12 mouse cellular contexts compared by ENCODE assay signal in the genomic region with DNA sequence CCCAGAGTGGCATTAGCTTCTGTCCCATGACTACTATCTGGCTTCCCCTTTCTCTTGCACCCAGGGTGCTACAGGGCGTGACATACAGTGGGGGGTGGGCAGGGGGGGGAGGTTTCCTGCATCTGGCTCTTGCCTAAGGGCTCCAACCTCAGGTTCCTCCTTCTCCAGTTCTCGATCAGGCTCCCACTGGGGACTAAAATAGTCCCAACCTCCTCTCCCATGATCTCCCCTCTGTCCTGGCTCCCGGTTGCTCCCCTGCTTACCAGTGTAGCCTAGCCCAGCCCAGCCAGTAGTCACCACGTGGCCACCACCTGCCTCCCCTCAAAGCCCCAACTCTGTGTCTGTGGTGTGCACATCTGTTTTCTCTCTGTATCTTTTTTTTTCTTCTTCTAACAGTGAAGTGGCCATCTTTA. TPM values are rescaled to one million over a fixed set of nuclear protein-coding genes. Genes with fewer than 3 reads are reported as not detected.
DNase-seq lines count a peak whose midpoint lies in the region; ATAC-seq and TF ChIP-seq lines count a peak whose summit lies in the region.
"Had no signal": no experiment of that assay in that cellular context is flagged by ENCODE, and none has a peak within 500 bp of the region (broad histone marks: within the 10 kb centered on the region; RNA-seq: fewer than 3 reads in every experiment).

No protein-coding gene starts in this region.

- no peak for TF ChIP-seq CTCF in CH12.LX (conservative IDR thresholded peaks at IDR 0.05 in 1 of 2, IDR thresholded peaks at IDR 0.05 in 1 of 2; ENCODE audit: low read depth in 2 of 2, low read length in 2 of 2)

- no peak overlapping the region for H3K9ac ChIP-seq in CH12.LX (ENCODE audit: insufficient read depth, low read depth)
- H3K9ac ChIP-seq in liver, embryonic 15.5 days: no peak overlapping the region
- H3K9ac ChIP-seq: lung, embryonic 14.5 days had no signal

- H3K9me3 ChIP-seq in CH12.LX (replicated peaks; ENCODE audit: low read length): peaks cover 2% of the 10 kb centered on the region
- no peaks in the 10 kb centered on the region for H3K9me3 ChIP-seq in liver, embryonic 15.5 days (replicated peaks)

- ATAC-seq in liver, embryonic 15.5 days (ENCODE audit: insufficient read depth): peak; percentile 58

- in situ Hi-C loops in CH12.LX (cut with MboI; ENCODE audit: low pct_ligation_motif_present, low pct_unique_long_range_greater_than_20kb, low sequenced_read_pairs): no loop called here

- no peak; the same call in 1 of the 2 replicates for TF ChIP-seq POLR2A in CH12.LX (IDR thresholded peaks at IDR 0.05; ENCODE audit: low read depth, low read length)

- no peaks in the 10 kb centered on the region for H3K79me2 ChIP-seq in CH12.LX (replicated peaks; ENCODE audit: control insufficient read depth, extremely low read depth, insufficient read depth, poor library complexity, severe bottlenecking)

- peaks cover 17 to 72% of the 10 kb centered on the region in 2 experiments for H3K4me1 ChIP-seq in CH12.LX (ENCODE audit: control insufficient read depth in 1 of 2, insufficient read depth in 2 of 2)
- H3K4me1 ChIP-seq in liver, embryonic 15.5 days (replicated peaks): peaks cover 10% of the 10 kb centered on the region; the same call in 1 of the 2 replicates

- no peak overlapping the region for H3K4me2 ChIP-seq in CH12.LX (ENCODE audit: insufficient read depth, low read depth, poor library complexity, severe bottlenecking)
- peak overlapping the region; percentile 10; the same call in 1 of the 2 replicates for H3K4me2 ChIP-seq in liver, embryonic 15.5 days
- H3K4me2 ChIP-seq: lung, embryonic 14.5 days had no signal

- intact Hi-C loops in gastrocnemius, postnatal 36 days (cut with DNase I): no loop called here
- intact Hi-C loops in left cerebral cortex, postnatal 10 days (cut with DNase I): no loop called here

- no peak for TF ChIP-seq RAD21 in CH12.LX (IDR thresholded peaks at IDR 0.05; ENCODE audit: low read depth, low read length)

- peaks cover 0 to 1% of the 10 kb centered on the region in 2 experiments for H3K36me3 ChIP-seq in CH12.LX (replicated peaks in 1 of 2; ENCODE audit: control insufficient read depth in 1 of 2, insufficient read depth in 1 of 2, low read length in 1 of 2)
- no peaks in the 10 kb centered on the region for H3K36me3 ChIP-seq in liver, embryonic 15.5 days (replicated peaks)

- no peak overlapping the region for H3K4me3 ChIP-seq in CH12.LX (replicated peaks in 1 of 3; ENCODE audit: low read depth in 2 of 3, low read length in 2 of 3, poor library complexity in 1 of 3)
- no peak overlapping the region for H3K4me3 ChIP-seq in liver, embryonic 15.5 days (replicated peaks)

- WGBS in liver, embryonic 15.5 days (ENCODE audit: insufficient replicate concordance): 5% methylated on average over 4 of the region's 4 CpGs

- dilution Hi-C loops in CH12.LX (cut with MboI; ENCODE audit: extremely low pct_ligation_motif_present, extremely low pct_unique_long_range_greater_than_20kb, low sequenced_read_pairs): no loop called here

- peak; percentile 91 for DNase-seq in A20 (ENCODE audit: low read depth, low spot score)
- peak; percentile 70 for DNase-seq in CH12.LX (ENCODE audit: extremely low read depth)
- DNase-seq in spleen, postnatal 4 days (ENCODE audit: low spot score in 2 of 2): peak; percentile 46 to 75
- DNase-seq in gastrocnemius, postnatal 36 days: no peak
- no peak for DNase-seq in left cerebral cortex, postnatal 10 days (ENCODE audit: extremely low spot score in 1 of 2, low spot score in 2 of 2)
- no peak for DNase-seq in left cerebral cortex, adult 18-20 months (ENCODE audit: low spot score in 2 of 2)
- DNase-seq: adrenal gland, postnatal 25 days; cerebellum, postnatal 14 days; lung, embryonic 14.5 days had no signal

- no peak overlapping the region for H3K27ac ChIP-seq in CH12.LX (ENCODE audit: insufficient read depth, low read depth)
- peak overlapping the region; percentile 73 for H3K27ac ChIP-seq in liver, embryonic 15.5 days (replicated peaks)

- no peak for TF ChIP-seq EP300 in CH12.LX (IDR thresholded peaks at IDR 0.05; ENCODE audit: low read length)

- H3K27me3 ChIP-seq in CH12.LX (replicated peaks): no peaks in the 10 kb centered on the region
- no peaks in the 10 kb centered on the region for H3K27me3 ChIP-seq in liver, embryonic 15.5 days

TF ChIP-seq in CH12.LX, 34 proteins besides CTCF, POLR2A, EP300 and RAD21:
- TF ChIP-seq USF2 (conservative IDR thresholded peaks at IDR 0.05; ENCODE audit: low read depth, low read length): peak; percentile 25
- no peak for TF ChIP-seq POLR2AphosphoS2 (IDR thresholded peaks at IDR 0.05; ENCODE audit: low read depth, low read length)
- no peak for TF ChIP-seq ZKSCAN1 (IDR thresholded peaks at IDR 0.05; ENCODE audit: borderline replicate concordance, low read depth, low read length)
- peak; percentile 42; the same call in 1 of the 2 replicates for TF ChIP-seq MXI1 (IDR thresholded peaks at IDR 0.05; ENCODE audit: low read depth, low read length)
- TF ChIP-seq MAX (IDR thresholded peaks at IDR 0.05; ENCODE audit: low read length): peak; percentile 89
- peak; percentile 67 for TF ChIP-seq ZNF384 (IDR thresholded peaks at IDR 0.05; ENCODE audit: low read depth, low read length)
- peak; percentile 58; the same call in 1 of the 2 replicates for TF ChIP-seq TCF12 (IDR thresholded peaks at IDR 0.05; ENCODE audit: low read depth, low read length)
- peak; percentile 47; the same call in 1 of the 2 replicates for TF ChIP-seq USF1 (IDR thresholded peaks at IDR 0.05; ENCODE audit: low read depth, low read length)
- TF ChIP-seq TBP (conservative IDR thresholded peaks at IDR 0.05; ENCODE audit: low read depth, low read length): 0 out of 2 replicates have a peak, but pooled peaks have one; percentile 32
- peak; percentile 74; the same call in 1 of the 2 replicates for TF ChIP-seq MYC (IDR thresholded peaks at IDR 0.05; ENCODE audit: low read depth, low read length)

RNA-seq across cellular contexts. Expression of a gene that starts 0.8 kb away (rescaled TPM):
- 4.2 and 5.0 TPM in 2 replicates for total RNA-seq in CH12.LX (2012; rRNA removed)
- total RNA-seq in CH12.LX (2014; rRNA removed): 9.4 and 13.0 TPM in 2 replicates
- polyA plus RNA-seq in CH12.LX (2012; ENCODE audit: insufficient read length, low read depth): 14.3 and 18.9 TPM in 2 replicates
- 146 and 160 TPM in 2 replicates for polyA plus RNA-seq in liver, embryonic 15.5 days (2015; fragmentation: Nextera tagmentation; extraction: Ambion mirVana)
- total RNA-seq in gastrocnemius, postnatal 36 days (2021): 1 to 10 TPM; 2.9 to 5.7 TPM
- 10 to 100 TPM; 20.8 to 20.9 TPM for total RNA-seq in left cerebral cortex, postnatal 10 days (2021)
- total RNA-seq in left cerebral cortex, adult 18-20 months (2021): 10 to 100 TPM; 29.8 to 30.7 TPM

RNA-seq across cellular contexts. Expression of a gene that starts 6.9 kb away (rescaled TPM):
- total RNA-seq in CH12.LX (2012; rRNA removed): 8.0 and 11.9 TPM in 2 replicates
- 6.3 and 11.8 TPM in 2 replicates for total RNA-seq in CH12.LX (2014; rRNA removed)
- 11.8 and 11.9 TPM in 2 replicates for polyA plus RNA-seq in CH12.LX (2012; ENCODE audit: insufficient read length, low read depth)
- polyA plus RNA-seq in liver, embryonic 15.5 days (2015; fragmentation: Nextera tagmentation; extraction: Ambion mirVana): 6.7 and 7.0 TPM in 2 replicates
- total RNA-seq in gastrocnemius, postnatal 36 days (2021): under 1 TPM in 1 of 2 experiments, not detected in 1; 0.86 TPM
- 1 to 10 TPM in 1 of 2 experiments, not detected in 1; 1.1 TPM for total RNA-seq in left cerebral cortex, postnatal 10 days (2021)
- total RNA-seq in left cerebral cortex, adult 18-20 months (2021): 1 to 10 TPM in 1 of 2 experiments, not detected in 1; 1.8 TPM

RNA-seq across cellular contexts. Expression of a gene that starts 8.8 kb away (rescaled TPM):
- total RNA-seq in CH12.LX (2012; rRNA removed) (133 and 161 TPM in 2 replicates), CH12.LX (2014; rRNA removed) (131 and 144 TPM in 2 replicates)
- polyA plus RNA-seq in CH12.LX (2012; ENCODE audit: insufficient read length, low read depth): 175 and 197 TPM in 2 replicates
- polyA plus RNA-seq in liver, embryonic 15.5 days (2015; fragmentation: Nextera tagmentation; extraction: Ambion mirVana): 1.6 and 1.8 TPM in 2 replicates
- under 1 TPM; 0.12 to 0.20 TPM for total RNA-seq in gastrocnemius, postnatal 36 days (2021)
- 1 to 10 TPM; 2.7 to 3.6 TPM for total RNA-seq in left cerebral cortex, postnatal 10 days (2021)
- 1 to 10 TPM; 3.9 to 4.1 TPM for total RNA-seq in left cerebral cortex, adult 18-20 months (2021)

RNA-seq across cellular contexts. Expression of a gene that starts 32.6 kb away (rescaled TPM):
- total RNA-seq in CH12.LX (2012; rRNA removed) (0.34 and 0.93 TPM in 2 replicates), CH12.LX (2014; rRNA removed) (not detected in 2 replicates)
- polyA plus RNA-seq in CH12.LX (2012; ENCODE audit: insufficient read length, low read depth): 0.10 TPM in 1 of 2 replicates, not detected in the other
- 5.3 and 6.2 TPM in 2 replicates for polyA plus RNA-seq in liver, embryonic 15.5 days (2015; fragmentation: Nextera tagmentation; extraction: Ambion mirVana)
- total RNA-seq in gastrocnemius, postnatal 36 days (2021): 1 to 10 TPM in 1 of 2 experiments, under 1 TPM in 1; 0.62 to 1.0 TPM
- total RNA-seq in left cerebral cortex, postnatal 10 days (2021): 100 to 1,000 TPM; 937 to 959 TPM
- total RNA-seq in left cerebral cortex, adult 18-20 months (2021): 1,000 to 10,000 TPM; 1,233 to 1,333 TPM

RNA-seq across cellular contexts. Expression of a gene that starts 44.7 kb away (rescaled TPM):
- total RNA-seq in CH12.LX (2012; rRNA removed) (not detected in 2 replicates), CH12.LX (2014; rRNA removed) (not detected in 2 replicates)
- not detected in 2 replicates for polyA plus RNA-seq in CH12.LX (2012; ENCODE audit: insufficient read length, low read depth)
- 0.03 and 0.37 TPM in 2 replicates for polyA plus RNA-seq in liver, embryonic 15.5 days (2015; fragmentation: Nextera tagmentation; extraction: Ambion mirVana)
- total RNA-seq in gastrocnemius, postnatal 36 days (2021): not detected
- total RNA-seq in left cerebral cortex, postnatal 10 days (2021): 1 to 10 TPM; 1.2 to 4.9 TPM
- 1 to 10 TPM; 8.2 to 8.3 TPM for total RNA-seq in left cerebral cortex, adult 18-20 months (2021)
- total RNA-seq: adrenal gland, postnatal 25 days had no signal
- polyA plus RNA-seq: gonadal fat pad, adult 2 months; lung, embryonic 14.5 days; urinary bladder, adult 2 months had no signal

Comparison
In these comparisons a context has a peak if more than half of its experiments do, and no peak if none do; other contexts are left out.
1. DNase-seq: peak in A20 (single experiment), CH12.LX (single experiment) and spleen, postnatal 4 days (2 of 2); none in gastrocnemius, postnatal 36 days (0 of 2), left cerebral cortex, postnatal 10 days (0 of 2) and left cerebral cortex, adult 18-20 months (0 of 2).
2. RNA of a gene that starts 8.8 kb away (total RNA-seq): 131 to 161 TPM in CH12.LX; 3.9 to 4.1 TPM in left cerebral cortex, adult 18-20 months, 2.7 to 3.6 TPM in left cerebral cortex, postnatal 10 days and 0.12 to 0.20 TPM in gastrocnemius, postnatal 36 days; every median in the first group is over 10 times any median in the second.